Mouse (Mus musculus) layer of hippocampus, postnatal 14 days (tissue): Measurements from ENCODE around the gene Slc4a1ap. TPM values are rescaled to one million over a fixed set of nuclear protein-coding genes. Genes with fewer than 3 reads are reported as not detected.
"Not testable (repeated sequence)": the region's sequence is repeated elsewhere in the genome, so short reads cannot be mapped to it uniquely, and the experiment has no call there.

Experiments used
- DNase-seq, 2 experiments: peaks; one replicate each; pipeline ENCODE4 v3.0.0; 2021 to 2022; ENCODE audit warnings: low spot score in 2 of 2, mixed read lengths in 1 of 2
- total RNA-seq, 2 experiments: library from RNA; stranded (reverse); gene quantifications; 2 replicates each; pipeline ENCODE4 v1.2.3; 2021

Slc4a1ap gene
- total RNA-seq, 2 experiments from 2014 or later = 51.5 to 53.4 TPM

- no peak for DNase-seq
These were observed 39.2 kb downstream of the Slc4a1ap start for GRCm38 (mm10) chr5:31566026-31566425.

GRCm38 (mm10) chr5:31566457-31566856, 39.7 kb downstream of the Slc4a1ap start:
- no peak for DNase-seq

- DNase-seq = no peak
These were observed 41.3 kb downstream of the Slc4a1ap start for GRCm38 (mm10) chr5:31567951-31568657.

DNA sequence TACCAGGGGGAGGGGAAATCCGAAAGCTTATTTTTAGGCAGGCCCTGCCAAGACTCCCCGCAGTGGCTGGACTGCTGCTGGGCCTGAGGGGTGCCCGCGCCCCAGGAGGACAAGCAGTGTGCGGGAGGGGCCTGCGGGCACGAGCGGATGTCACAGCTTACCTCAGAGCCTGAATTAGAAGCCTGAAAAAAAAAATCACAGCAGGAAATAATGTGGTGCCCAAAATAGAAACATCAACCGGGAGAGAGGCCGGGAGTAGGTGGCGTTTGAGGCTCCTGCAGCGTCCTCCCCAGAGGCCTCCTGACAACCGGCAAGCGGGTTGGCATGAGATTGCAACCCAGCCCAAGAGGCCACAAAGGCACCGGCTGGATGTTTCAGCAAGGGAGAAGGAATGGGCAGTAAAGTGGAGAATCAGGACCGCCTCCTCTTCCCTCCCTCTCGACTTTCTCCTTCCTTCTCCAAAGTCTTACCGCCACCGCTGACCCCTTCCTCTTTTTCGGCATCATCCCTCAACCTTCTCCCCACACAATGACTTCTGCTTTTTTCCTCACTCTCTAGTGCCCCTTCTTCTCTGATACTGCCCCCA, 44.3 kb downstream of the Slc4a1ap start:
- DNase-seq = peak in 1 of 2 experiments; percentile 35

GRCm38 (mm10) chr5:31573722-31574121, 46.9 kb downstream of the Slc4a1ap start:
- DNase-seq = no peak

DNA sequence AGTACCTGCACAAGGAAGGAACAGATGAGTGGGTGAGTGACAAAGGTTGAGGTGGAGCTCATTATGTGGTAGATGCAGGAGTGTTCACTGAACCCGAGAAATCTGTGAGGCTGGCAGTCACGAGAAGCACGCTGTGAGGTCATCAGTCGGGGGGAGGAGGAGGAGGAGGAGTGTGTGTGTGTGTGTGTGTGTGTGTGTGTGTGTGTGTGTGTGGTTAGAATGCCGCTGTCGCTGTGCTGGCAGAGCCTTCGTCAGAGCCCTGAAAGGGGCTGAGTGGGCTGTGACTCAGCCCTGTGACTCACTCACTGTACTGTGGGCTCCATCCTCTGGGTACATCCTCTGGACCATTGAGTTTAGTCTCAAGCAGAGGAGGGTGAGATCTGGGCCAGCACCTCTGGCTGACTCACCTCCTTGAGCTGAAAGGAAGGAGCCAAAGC, 49.8 kb downstream of the Slc4a1ap start:
- no peak for DNase-seq

DNA sequence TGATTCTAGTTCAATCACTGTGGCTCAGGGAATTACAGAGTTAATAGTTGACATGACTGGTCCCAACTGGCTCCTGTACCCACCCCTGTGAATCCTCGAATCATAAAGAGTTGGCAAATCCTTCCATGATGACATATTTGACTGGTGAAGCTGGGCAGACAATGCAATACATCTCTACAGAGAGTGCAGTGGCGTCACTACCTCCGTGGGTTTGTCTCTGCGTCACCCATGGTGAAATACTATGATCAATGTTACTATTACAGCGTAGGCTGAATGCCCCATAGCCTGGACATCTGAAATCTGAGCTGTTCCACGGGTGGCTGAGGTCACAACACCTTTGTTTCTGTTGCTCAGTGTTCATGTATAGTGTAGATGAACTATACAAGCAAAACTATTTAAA, 54.5 kb downstream of the Slc4a1ap start:
- no peak for DNase-seq

DNA sequence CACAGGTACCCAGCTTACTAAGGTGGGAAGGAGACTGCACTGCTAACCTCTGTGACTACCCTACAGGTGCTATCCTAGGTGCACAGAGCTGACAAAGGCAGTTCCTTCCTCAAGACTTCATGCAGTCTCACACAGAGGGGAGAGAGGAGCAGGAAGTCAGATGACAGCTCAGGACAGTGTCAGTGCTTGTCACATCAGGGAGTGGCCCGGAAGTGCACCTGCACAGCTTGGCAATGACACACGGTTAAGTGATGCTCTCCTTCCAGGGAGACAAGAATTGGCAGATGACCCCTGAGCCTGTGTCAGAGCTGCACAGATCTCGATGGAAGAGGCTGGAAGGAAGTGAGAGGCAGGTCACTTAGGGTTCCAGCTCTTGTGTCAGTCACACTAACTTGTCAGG, 55.1 kb downstream of the Slc4a1ap start:
- no peak for DNase-seq

GRCm38 (mm10) chr5:31583261-31583660, 56.5 kb downstream of the Slc4a1ap start:
- no peak for DNase-seq

DNA sequence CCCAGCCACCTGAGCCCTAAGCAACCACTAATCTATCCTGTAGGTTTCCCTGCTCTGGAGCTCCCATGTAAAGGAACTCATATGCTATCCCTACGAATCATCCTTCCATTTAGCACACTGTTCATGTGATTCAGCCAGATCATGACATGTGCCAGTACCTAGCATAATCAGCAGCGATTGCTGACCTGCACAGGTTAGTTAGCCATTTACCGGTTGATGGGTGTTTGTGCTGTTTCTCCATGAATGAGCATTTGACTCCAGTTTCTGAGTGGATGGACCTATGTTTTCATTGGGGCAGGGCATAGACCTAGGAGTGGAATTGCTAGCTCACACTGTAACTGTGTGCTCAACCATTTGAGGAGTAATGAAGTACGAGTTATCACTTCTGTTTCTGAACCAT, 58.7 kb downstream of the Slc4a1ap start:
- no peak for DNase-seq

- no peak for DNase-seq
These were observed 61.2 kb downstream of the Slc4a1ap start for GRCm38 (mm10) chr5:31588016-31588415.

DNA sequence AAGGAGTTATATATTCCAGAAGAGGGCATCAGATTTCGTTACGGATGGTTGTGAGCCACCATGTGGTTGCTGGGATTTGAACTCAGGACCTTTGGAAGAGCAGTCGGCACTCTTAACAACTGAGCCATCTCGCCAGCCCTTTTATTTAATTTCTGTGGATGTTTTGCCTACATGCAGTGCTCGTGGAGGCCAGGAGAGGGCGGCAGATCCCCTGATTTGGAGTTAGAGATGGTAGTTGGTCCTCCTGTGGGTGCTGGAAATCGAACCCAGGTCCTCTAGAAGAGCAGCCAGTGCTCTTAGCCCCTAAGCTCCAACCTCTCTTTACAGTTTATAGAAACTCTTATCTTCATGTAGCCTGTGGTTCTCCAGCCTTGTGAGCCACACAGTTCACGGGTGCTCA, 61.9 kb downstream of the Slc4a1ap start:
- DNase-seq = not testable (repeated sequence)

DNA sequence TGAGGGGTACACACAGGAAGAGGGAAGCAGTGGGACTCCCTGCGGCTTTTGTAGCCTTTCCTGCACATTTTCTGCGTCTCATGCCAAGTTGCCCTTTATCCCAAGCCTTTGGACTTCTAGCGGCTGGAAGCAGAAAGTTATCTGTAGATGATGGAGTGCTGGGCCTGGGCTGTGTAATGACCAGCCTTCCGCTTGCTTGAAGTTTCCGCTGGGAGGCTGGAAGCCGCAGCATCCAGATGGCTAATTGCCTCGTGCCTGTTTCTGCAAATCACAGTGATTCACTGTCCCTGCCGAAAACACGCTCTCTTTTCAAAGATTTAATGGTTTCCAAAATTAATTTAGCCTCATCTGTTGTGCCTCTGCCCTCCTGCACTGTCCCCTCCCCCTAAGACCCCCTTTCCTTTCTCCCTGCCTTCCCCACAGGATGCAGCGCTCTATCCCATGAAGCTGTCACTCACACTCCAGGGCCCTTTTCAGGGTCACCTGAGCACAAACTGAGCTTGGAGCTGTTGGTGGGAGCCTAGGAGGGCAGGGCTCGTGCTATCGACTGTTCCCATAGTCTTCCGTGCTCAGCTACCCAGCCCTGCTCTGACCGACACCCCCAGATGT, 63.0 kb downstream of the Slc4a1ap start:
- DNase-seq = peak in 1 of 2 experiments; percentile 9

DNA sequence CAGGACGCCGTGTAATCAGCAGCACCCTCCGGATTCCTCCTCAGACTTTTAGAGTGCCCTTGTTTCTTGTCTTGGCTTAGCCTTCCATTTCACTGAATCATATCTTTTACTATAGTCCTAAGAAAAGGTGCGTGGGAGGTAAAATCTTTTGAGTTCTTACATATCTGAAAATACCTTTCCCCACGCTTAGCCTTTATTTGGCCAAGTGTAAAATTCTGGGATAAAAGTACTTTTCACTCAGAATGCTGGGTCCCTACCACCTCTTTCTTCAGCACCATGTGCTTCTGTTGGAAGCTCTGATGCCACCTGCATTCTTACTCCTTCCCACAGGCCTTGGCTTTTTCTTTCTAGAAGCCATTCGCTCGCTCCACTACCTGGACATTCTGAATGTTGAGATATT, 64.3 kb downstream of the Slc4a1ap start:
- DNase-seq = no peak

- DNase-seq = no peak
These were observed 69.1 kb downstream of the Slc4a1ap start for GRCm38 (mm10) chr5:31595868-31596267.

- DNase-seq = peak in 1 of 2 experiments; percentile 16
These were observed 70.0 kb downstream of the Slc4a1ap start, which contains the start of gene Mrpl33 for GRCm38 (mm10) chr5:31596481-31597429. Gene Mrpl33, plus strand, starts transcription at chr5:31596935.

GRCm38 (mm10) chr5:31597430-31597944, 70.7 kb downstream of the Slc4a1ap start:
- DNase-seq = no peak

DNA sequence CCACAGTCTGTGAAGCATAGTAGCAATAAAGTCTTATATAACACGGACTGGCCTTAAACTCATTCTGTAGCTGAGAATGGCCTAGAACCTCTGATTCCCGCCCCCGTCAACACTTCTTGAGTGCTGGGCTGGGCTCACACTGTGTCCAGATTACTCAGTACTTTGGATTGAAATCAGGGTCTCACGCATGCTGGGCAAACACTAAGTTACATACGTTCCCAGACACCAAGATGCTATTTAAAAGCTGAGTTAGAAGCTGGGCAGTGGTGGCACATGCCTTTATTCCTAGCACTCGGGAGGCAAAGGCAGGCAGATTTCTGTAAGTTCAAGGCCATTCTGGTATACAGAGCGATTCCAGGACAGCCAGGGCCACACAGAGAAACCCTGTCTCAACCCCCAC, 71.3 kb downstream of the Slc4a1ap start:
- no peak for DNase-seq

DNA sequence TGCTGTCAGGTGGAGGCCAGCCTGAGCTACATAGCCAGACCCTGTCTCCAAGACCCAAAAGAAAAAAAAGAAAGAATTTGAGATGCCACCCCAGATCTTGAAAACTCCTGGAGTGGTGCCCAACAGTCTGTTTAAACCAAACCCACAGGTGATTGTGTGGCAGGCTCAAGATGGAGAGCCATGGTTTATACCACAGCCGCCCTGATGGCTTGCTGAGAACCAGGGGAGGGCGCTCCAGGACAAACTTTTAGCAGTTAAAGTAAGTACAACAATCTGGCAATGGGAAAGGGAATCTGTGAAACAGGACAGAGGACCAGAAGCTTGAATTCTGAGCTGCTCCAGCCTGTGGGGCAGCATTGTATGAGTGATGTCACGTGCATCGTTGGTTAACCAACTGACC, 71.8 kb downstream of the Slc4a1ap start:
- DNase-seq = no peak

DNA sequence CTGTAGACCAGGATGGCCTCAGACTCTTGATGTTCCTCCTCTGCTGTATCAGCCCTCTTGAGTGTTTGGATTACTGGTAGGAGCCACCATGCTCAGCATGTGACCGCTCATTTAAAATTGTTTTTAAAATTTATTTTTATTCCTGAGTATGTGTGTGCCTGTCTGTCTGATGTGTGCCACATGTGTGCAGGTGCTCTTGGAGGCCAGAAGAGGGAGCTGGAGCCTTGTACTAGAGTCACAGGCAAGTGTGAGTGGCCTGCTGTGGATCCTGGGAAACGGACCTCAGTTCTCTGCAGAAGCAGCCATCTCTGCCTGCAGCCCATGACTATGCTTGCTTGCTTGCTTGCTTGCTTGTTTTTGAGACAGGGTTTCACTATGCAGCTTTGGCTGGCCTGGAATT, 72.4 kb downstream of the Slc4a1ap start:
- DNase-seq = no peak

DNA sequence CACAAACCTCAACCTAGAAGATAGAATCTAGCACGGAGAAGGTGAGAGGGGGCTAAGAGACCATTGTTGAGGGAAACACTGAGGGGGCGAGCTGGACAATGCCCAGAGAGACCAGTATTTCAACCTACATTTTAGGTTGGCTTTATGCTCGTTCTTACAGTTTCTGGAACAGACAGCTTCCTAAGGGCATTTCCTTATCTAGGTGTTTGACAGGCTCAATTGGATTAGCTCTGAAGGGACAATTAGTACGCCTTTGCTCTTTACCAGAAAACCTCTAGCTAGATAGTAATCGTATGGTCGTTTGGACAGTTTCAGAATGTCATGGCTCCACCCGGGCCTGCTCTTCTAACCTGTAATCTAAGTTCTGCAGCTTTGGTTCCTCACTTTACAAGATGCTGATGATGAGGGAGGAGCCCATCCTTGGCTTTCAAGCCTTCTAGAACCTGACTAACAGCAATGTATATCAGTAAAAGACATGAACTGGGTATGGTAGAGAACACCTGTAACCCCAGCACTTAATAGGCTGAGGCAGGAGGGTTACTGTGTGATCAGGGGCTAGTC, 74.4 kb downstream of the Slc4a1ap start:
- DNase-seq = no peak
